Mouse (Mus musculus): ENCODE measurements around the gene Rhot2. TPM values are rescaled to one million over a fixed set of nuclear protein-coding genes. Genes with fewer than 3 reads are reported as not detected.

Rhot2 gene
- polyA plus RNA-seq, 1 experiment, result 35.1 TPM

GRCm38 (mm10) chr17:25867836-25868600 lies 23.4 kb upstream of the Rhot2 start:
- H3K27ac ChIP-seq (ENCODE audit: insufficient read depth, low read depth, low read length), result peak overlapping the region; percentile 27
- H3K4me3 ChIP-seq (ENCODE audit: insufficient read depth, low read length), result peak overlapping the region; percentile 81
- TF ChIP-seq POLR2A (IDR thresholded peaks at IDR 0.05; ENCODE audit: borderline replicate concordance, low read depth, low read length) (no peak), CTCF (IDR thresholded peaks at IDR 0.05; ENCODE audit: low read depth, low read length) (no peak)
- peaks cover 13% of the 10 kb centered on the region for H3K4me1 ChIP-seq (ENCODE audit: control insufficient read depth, insufficient read depth, low read length)

- peak overlapping the region; percentile 81 for H3K4me3 ChIP-seq (ENCODE audit: insufficient read depth, low read length)
- H3K27ac ChIP-seq (ENCODE audit: insufficient read depth, low read depth, low read length), result peak overlapping the region; percentile 27
- no peak for TF ChIP-seq POLR2A (IDR thresholded peaks at IDR 0.05; ENCODE audit: borderline replicate concordance, low read depth, low read length)
- TF ChIP-seq CTCF (IDR thresholded peaks at IDR 0.05; ENCODE audit: low read depth, low read length), result no peak
- peaks cover 13% of the 10 kb centered on the region for H3K4me1 ChIP-seq (ENCODE audit: control insufficient read depth, insufficient read depth, low read length)
These were observed 22.8 kb upstream of the Rhot2 start for GRCm38 (mm10) chr17:25867509-25867835.

- H3K4me3 ChIP-seq (ENCODE audit: insufficient read depth, low read length), result no peak overlapping the region
- peaks cover 10% of the 10 kb centered on the region for H3K4me1 ChIP-seq (ENCODE audit: control insufficient read depth, insufficient read depth, low read length)
- H3K27ac ChIP-seq (ENCODE audit: insufficient read depth, low read depth, low read length), result no peak overlapping the region
- TF ChIP-seq CTCF (IDR thresholded peaks at IDR 0.05; ENCODE audit: low read depth, low read length) (no peak), POLR2A (IDR thresholded peaks at IDR 0.05; ENCODE audit: borderline replicate concordance, low read depth, low read length) (no peak)
These were observed 21.5 kb upstream of the Rhot2 start for GRCm38 (mm10) chr17:25866172-25866571.

GRCm38 (mm10) chr17:25865288-25865687 lies 20.6 kb upstream of the Rhot2 start:
- Histone ChIP-seq H3K4me3 (ENCODE audit: insufficient read depth, low read length) (no peak overlapping the region), H3K4me1 (ENCODE audit: control insufficient read depth, insufficient read depth, low read length) (peaks cover 15% of the 10 kb centered on the region), H3K27ac (ENCODE audit: insufficient read depth, low read depth, low read length) (no peak overlapping the region)
- TF ChIP-seq CTCF (IDR thresholded peaks at IDR 0.05; ENCODE audit: low read depth, low read length) (no peak), POLR2A (IDR thresholded peaks at IDR 0.05; ENCODE audit: borderline replicate concordance, low read depth, low read length) (no peak)

- H3K4me3 ChIP-seq (ENCODE audit: insufficient read depth, low read length), result no peak overlapping the region
- H3K27ac ChIP-seq (ENCODE audit: insufficient read depth, low read depth, low read length), result no peak overlapping the region
- H3K4me1 ChIP-seq (ENCODE audit: control insufficient read depth, insufficient read depth, low read length), result peaks cover 15% of the 10 kb centered on the region
- no peak for TF ChIP-seq CTCF (IDR thresholded peaks at IDR 0.05; ENCODE audit: low read depth, low read length)
- TF ChIP-seq POLR2A (IDR thresholded peaks at IDR 0.05; ENCODE audit: borderline replicate concordance, low read depth, low read length), result no peak
These were observed 19.7 kb upstream of the Rhot2 start for GRCm38 (mm10) chr17:25864311-25864710.

- H3K4me1 ChIP-seq (ENCODE audit: control insufficient read depth, insufficient read depth, low read length), result peaks cover 10% of the 10 kb centered on the region
- TF ChIP-seq CTCF (IDR thresholded peaks at IDR 0.05; ENCODE audit: low read depth, low read length), result no peak
- no peak for TF ChIP-seq POLR2A (IDR thresholded peaks at IDR 0.05; ENCODE audit: borderline replicate concordance, low read depth, low read length)
- no peak overlapping the region for H3K27ac ChIP-seq (ENCODE audit: insufficient read depth, low read depth, low read length)
- no peak overlapping the region for H3K4me3 ChIP-seq (ENCODE audit: insufficient read depth, low read length)
These were observed 19.0 kb upstream of the Rhot2 start for GRCm38 (mm10) chr17:25863681-25864080.

GRCm38 (mm10) chr17:25861704-25862612 lies 17.3 kb upstream of the Rhot2 start:
- Histone ChIP-seq H3K4me1 (ENCODE audit: control insufficient read depth, insufficient read depth, low read length) (peaks cover 9% of the 10 kb centered on the region), H3K4me3 (ENCODE audit: insufficient read depth, low read length) (peak overlapping the region; percentile 69)
- no peak for TF ChIP-seq CTCF (IDR thresholded peaks at IDR 0.05; ENCODE audit: low read depth, low read length)
- no peak for TF ChIP-seq POLR2A (IDR thresholded peaks at IDR 0.05; ENCODE audit: borderline replicate concordance, low read depth, low read length)

GRCm38 (mm10) chr17:25860832-25861703 lies 16.4 kb upstream of the Rhot2 start, which contains the start of gene Wdr90:
Wdr90 (minus strand) TSS chr17:25861501.
- TF ChIP-seq CTCF (IDR thresholded peaks at IDR 0.05; ENCODE audit: low read depth, low read length) (no peak), POLR2A (IDR thresholded peaks at IDR 0.05; ENCODE audit: borderline replicate concordance, low read depth, low read length) (no peak)
- Histone ChIP-seq H3K27ac (ENCODE audit: insufficient read depth, low read depth, low read length) (peak within 1 kb of the TSS; percentile 3), H3K4me1 (ENCODE audit: control insufficient read depth, insufficient read depth, low read length) (0 out of 2 replicates have a peak, but pooled peaks cover 5% of the 10 kb centered on the region), H3K4me3 (ENCODE audit: insufficient read depth, low read length) (peak within 1 kb of the TSS; percentile 69)

More at GRCm38 (mm10) chr17:25861704-25862612, 17.3 kb upstream of the Rhot2 start:
- H3K27ac ChIP-seq (ENCODE audit: insufficient read depth, low read depth, low read length), result peak overlapping the region; percentile 3

GRCm38 (mm10) chr17:25860229-25860628 lies 15.6 kb upstream of the Rhot2 start:
- Histone ChIP-seq H3K27ac (ENCODE audit: insufficient read depth, low read depth, low read length) (no peak overlapping the region), H3K4me1 (ENCODE audit: control insufficient read depth, insufficient read depth, low read length) (0 out of 2 replicates have a peak, but pooled peaks cover 5% of the 10 kb centered on the region), H3K4me3 (ENCODE audit: insufficient read depth, low read length) (peak overlapping the region; percentile 69; the same call in 1 of the 2 replicates)
- TF ChIP-seq POLR2A (IDR thresholded peaks at IDR 0.05; ENCODE audit: borderline replicate concordance, low read depth, low read length) (no peak), CTCF (IDR thresholded peaks at IDR 0.05; ENCODE audit: low read depth, low read length) (no peak)

Measured in bone marrow macrophage, adult 2 months (primary cell).